Mouse (Mus musculus) heart, embryonic 14.5 days (tissue): Measurements from ENCODE around the gene Rab8b. TPM values are rescaled to one million over a fixed set of nuclear protein-coding genes. Genes with fewer than 3 reads are reported as not detected.
"Not testable (repeated sequence)": the region's sequence is repeated elsewhere in the genome, so short reads cannot be mapped to it uniquely, and the experiment has no call there.

Experiments used
- ATAC-seq: fragments of 200-750 bp; cut with Nextera tagmentation; 2 replicates; pipeline ENCODE4 v1.8.0; 2017; ENCODE audit warnings: low read depth, moderate TSS enrichment; ENCODE audit not compliant: insufficient number of reproducible peaks, insufficient read depth, low FRiP score
- H3K27ac ChIP-seq, 2 experiments: fragments of 200-500 bp in 1 of 2; fragments of 300-500 bp in 1 of 2; sonication (generic) in 1 of 2; replicated peaks in 1 of 2; 2 replicates each; pipeline ENCODE4 v1.5.1; 2012 to 2014; ENCODE audit warnings: low read depth in 2 of 2, low read length in 2 of 2, control low read depth in 1 of 2, mild to moderate bottlenecking in 1 of 2, mixed read lengths in 1 of 2; ENCODE audit not compliant: control insufficient read depth in 1 of 2, insufficient read depth in 1 of 2
- H3K27me3 ChIP-seq: fragments of 300-500 bp; sonication (generic); 2 replicates; pipeline ENCODE4 v1.6.1; 2014; ENCODE audit warnings: mild to moderate bottlenecking, low read length, control low read depth; ENCODE audit not compliant: control insufficient read depth, insufficient read depth
- H3K36me3 ChIP-seq: fragments of 300-500 bp; sonication (generic); 2 replicates; pipeline ENCODE4 v1.6.1; 2014; ENCODE audit warnings: mild to moderate bottlenecking, control low read depth, low read length, mixed read lengths; ENCODE audit not compliant: control insufficient read depth, insufficient read depth
- H3K4me1 ChIP-seq, 2 experiments: fragments of 200-500 bp in 1 of 2; fragments of 300-500 bp in 1 of 2; sonication (generic) in 1 of 2; 2 replicates each; pipeline ENCODE4 v1.6.1; 2012 to 2014; ENCODE audit warnings: low read length in 2 of 2, control low read depth in 1 of 2, mixed read lengths in 1 of 2; ENCODE audit not compliant: control insufficient read depth in 2 of 2, insufficient read depth in 2 of 2
- H3K4me2 ChIP-seq: fragments of 300-500 bp; sonication (generic); 2 replicates; pipeline ENCODE4 v1.6.1; 2014; ENCODE audit warnings: mild to moderate bottlenecking, low read length
- H3K4me3 ChIP-seq, 2 experiments: fragments of 200-500 bp in 1 of 2; fragments of 300-500 bp in 1 of 2; sonication (generic) in 1 of 2; 2 replicates each; pipeline ENCODE4 v1.5.1; 2012 to 2014; ENCODE audit warnings: low read length in 2 of 2, mild to moderate bottlenecking in 2 of 2, control low read depth in 1 of 2, low read depth in 1 of 2, moderate library complexity in 1 of 2; ENCODE audit not compliant: control insufficient read depth in 1 of 2, insufficient read depth in 1 of 2
- H3K9ac ChIP-seq: fragments of 300-500 bp; sonication (generic); 2 replicates; pipeline ENCODE4 v1.6.1; 2014; ENCODE audit warnings: mild to moderate bottlenecking, low read length
- H3K9me3 ChIP-seq: fragments of 300-500 bp; sonication (generic); 2 replicates; pipeline ENCODE4 v1.6.1; 2016; ENCODE audit warnings: low read length, control low read depth; ENCODE audit not compliant: control insufficient read depth
- WGBS: fragments of 180-500 bp; shearing (Covaris S2); extraction: QIAGEN DNeasy Blood & Tissue Kit; methylation state at CpG from one replicate; pipeline ENCODE4 v1.1.7; 2014; 5-methylcytosine and 5-hydroxymethylcytosine counted together
- polyA plus RNA-seq: library from polyadenylated mRNA; unstranded; fragments of >200 nt; fragmentation: Nextera tagmentation; extraction: Ambion mirVana; gene quantifications from 2 replicates; pipeline ENCODE4 v1.2.1, GENCODE M21; 2014

Gene Rab8b
- polyA plus RNA-seq, 1 experiment from 2014 or later: 18.9 TPM

DNA sequence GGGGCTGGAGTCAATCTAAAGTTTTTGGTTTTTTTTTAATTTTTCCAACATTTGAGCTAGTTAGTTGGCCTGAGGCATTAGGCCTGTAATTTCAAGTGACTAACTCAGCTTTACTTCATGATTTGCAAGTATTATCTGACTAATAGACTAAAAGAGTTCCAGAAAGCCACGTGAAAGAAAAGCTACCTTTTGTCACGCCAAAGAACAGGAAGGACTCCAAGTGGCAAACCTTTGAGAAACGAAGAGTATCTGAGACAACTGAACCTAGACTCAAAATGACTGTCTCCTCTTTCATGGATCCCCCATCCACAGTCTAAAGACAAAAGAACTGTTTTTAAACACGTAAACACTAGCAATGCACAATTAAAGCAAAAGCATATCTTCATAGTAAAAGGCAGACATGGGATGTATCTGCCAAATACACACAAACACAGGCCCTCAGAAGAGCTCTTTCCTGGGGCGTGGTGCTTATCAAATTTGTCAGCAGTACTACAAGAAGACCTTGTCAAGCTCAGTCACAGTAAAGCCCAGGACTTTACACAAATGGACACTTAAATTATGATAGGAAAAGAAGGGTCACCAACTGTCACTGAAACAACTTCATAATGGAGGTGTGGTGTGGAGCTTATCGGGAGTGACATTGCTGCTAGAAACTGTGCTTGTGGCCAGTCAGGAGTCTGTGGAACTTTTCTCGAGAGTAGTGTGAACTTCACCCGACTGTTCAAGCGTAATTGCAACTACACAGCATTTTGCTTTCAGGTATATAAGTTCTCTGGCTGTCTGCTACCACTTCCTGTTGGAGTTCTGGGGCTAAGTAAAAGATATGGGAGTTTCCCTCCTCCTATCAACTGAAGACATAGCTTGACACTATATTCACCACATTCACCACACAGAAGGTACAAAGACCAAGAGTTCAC is 3.4 kb downstream of the Rab8b start:
- Histone ChIP-seq H3K4me2 (peak overlapping the region; percentile 9), H3K9ac (no peak overlapping the region), H3K36me3 (0 out of 2 replicates have a peak, but pooled peaks cover 3% of the 10 kb centered on the region), H3K4me1 (peaks cover 5 to 38% of the 10 kb centered on the region in 2 experiments), H3K27ac (peak overlapping the region in 1 of 2 experiments; percentile 35; a peak in 1 of 4 replicates), H3K9me3 (no peaks in the 10 kb centered on the region), H3K27me3 (no peaks in the 10 kb centered on the region), H3K4me3 (no peak overlapping the region)
- ATAC-seq: no peak
- 52% methylated on average over 9 of the region's 9 CpGs for WGBS

GRCm38 (mm10) chr9:66915401-66915800 is 4.1 kb downstream of the Rab8b start:
- 0 out of 2 replicates have a peak, but pooled peaks cover 3% of the 10 kb centered on the region for H3K36me3 ChIP-seq
- H3K4me2 ChIP-seq: peak overlapping the region; percentile 9; the same call in 1 of the 2 replicates
- H3K9ac ChIP-seq: no peak overlapping the region
- H3K4me3 ChIP-seq: no peak overlapping the region
- H3K27me3 ChIP-seq: no peaks in the 10 kb centered on the region
- WGBS: 75% methylated on average over 5 of the region's 5 CpGs
- peaks cover 5 to 36% of the 10 kb centered on the region in 2 experiments for H3K4me1 ChIP-seq
- no peaks in the 10 kb centered on the region for H3K9me3 ChIP-seq
- H3K27ac ChIP-seq: peak overlapping the region in 1 of 2 experiments; percentile 26; a peak in 1 of 4 replicates
- ATAC-seq: no peak

DNA sequence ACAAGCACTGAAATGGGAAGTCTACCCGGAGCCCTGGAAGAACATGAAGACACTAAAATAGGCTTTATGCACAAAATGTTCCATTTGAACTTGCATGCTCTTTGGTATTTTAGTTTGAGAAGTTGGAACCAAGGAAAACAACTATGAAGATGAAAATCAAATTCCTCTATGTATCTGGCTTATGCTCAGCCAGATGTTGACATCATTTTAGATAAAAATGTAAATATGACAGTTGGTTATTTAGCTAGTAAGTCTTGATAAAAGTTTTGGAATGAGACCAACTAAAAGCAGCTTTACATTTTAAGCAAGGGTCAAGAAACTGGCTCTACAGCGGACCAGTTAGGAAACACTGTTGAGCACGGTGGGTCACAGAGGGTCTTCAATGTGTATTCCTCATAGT is 4.9 kb downstream of the Rab8b start:
- Histone ChIP-seq H3K36me3 (0 out of 2 replicates have a peak, but pooled peaks cover 3% of the 10 kb centered on the region), H3K4me3 (no peak overlapping the region), H3K4me2 (no peak overlapping the region), H3K27ac (no peak overlapping the region; a peak in 1 of 4 replicates), H3K9ac (no peak overlapping the region), H3K27me3 (no peaks in the 10 kb centered on the region), H3K4me1 (peaks cover 5 to 35% of the 10 kb centered on the region in 2 experiments), H3K9me3 (no peaks in the 10 kb centered on the region)
- WGBS: 79% methylated on average over 3 of the region's 3 CpGs
- ATAC-seq: no peak

- H3K4me3 ChIP-seq, ATAC-seq, H3K27ac ChIP-seq, H3K4me2 ChIP-seq, H3K9me3 ChIP-seq, H3K36me3 ChIP-seq, H3K27me3 ChIP-seq, H3K9ac ChIP-seq: not testable (repeated sequence)
- H3K4me1 ChIP-seq: peaks cover 5 to 35% of the 10 kb centered on the region in 2 experiments
- 77% methylated on average over 5 of the region's 5 CpGs for WGBS
Observed at GRCm38 (mm10) chr9:66913254-66913934, 6.1 kb downstream of the Rab8b start.

- 0 out of 2 replicates have a peak, but pooled peaks cover 3% of the 10 kb centered on the region for H3K36me3 ChIP-seq
- H3K4me2 ChIP-seq: no peak overlapping the region
- H3K4me1 ChIP-seq: peaks cover 5 to 35% of the 10 kb centered on the region in 2 experiments
- no peak overlapping the region for H3K9ac ChIP-seq
- no peak for ATAC-seq
- no peak overlapping the region for H3K4me3 ChIP-seq
- no peak overlapping the region for H3K27ac ChIP-seq
- no peaks in the 10 kb centered on the region for H3K9me3 ChIP-seq
- H3K27me3 ChIP-seq: no peaks in the 10 kb centered on the region
Observed at GRCm38 (mm10) chr9:66912304-66912703, 7.2 kb downstream of the Rab8b start.

DNA sequence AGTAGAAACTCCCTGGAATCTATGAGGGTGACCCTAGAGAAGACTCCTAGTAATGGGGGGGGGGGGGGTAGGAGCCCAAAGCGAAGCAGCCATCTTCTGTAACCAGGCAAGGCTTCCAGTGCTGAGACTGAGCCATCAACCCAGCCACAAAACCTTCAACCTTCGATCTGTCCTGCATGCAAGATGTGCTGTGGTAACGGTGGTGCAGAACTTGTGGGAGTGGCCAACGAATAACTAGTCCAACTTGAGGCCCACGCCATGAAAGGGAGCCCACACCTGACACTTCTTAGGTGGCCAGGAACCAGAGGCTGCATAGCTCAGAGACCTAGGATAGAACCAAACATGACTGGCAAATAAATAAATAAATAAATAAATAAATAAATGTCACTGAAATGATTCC is 8.8 kb downstream of the Rab8b start:
- ATAC-seq: no peak
- Histone ChIP-seq H3K9ac (no peak overlapping the region), H3K4me2 (no peak overlapping the region), H3K27ac (no peak overlapping the region), H3K4me3 (no peak overlapping the region), H3K4me1 (peaks cover 6 to 31% of the 10 kb centered on the region in 2 experiments), H3K27me3 (no peaks in the 10 kb centered on the region), H3K9me3 (no peaks in the 10 kb centered on the region), H3K36me3 (0 out of 2 replicates have a peak, but pooled peaks cover 6% of the 10 kb centered on the region)
- 90% methylated on average over 5 of the region's 5 CpGs for WGBS

DNA sequence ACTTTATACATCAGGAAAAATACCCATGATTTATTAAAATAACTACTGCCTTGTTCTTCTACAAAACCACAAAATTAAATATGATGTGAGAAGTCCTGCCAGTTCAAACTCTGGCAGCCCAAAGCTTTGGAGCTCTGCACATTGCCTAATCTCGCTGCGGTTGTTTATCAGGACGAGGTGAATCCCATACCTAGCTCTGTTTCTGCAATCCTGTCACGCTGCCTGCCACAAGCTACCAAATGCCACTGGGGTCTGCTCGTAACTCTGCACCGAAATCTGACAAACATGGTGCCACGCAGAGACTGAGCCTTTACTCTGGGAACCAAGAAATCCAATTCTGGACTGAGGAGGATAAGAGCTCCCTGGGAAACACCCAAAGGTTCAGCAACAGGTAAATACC is 9.6 kb downstream of the Rab8b start:
- WGBS: 71% methylated on average over 7 of the region's 7 CpGs
- no peak overlapping the region for H3K4me3 ChIP-seq
- no peak overlapping the region for H3K9ac ChIP-seq
- H3K4me1 ChIP-seq: peaks cover 4 to 24% of the 10 kb centered on the region in 2 experiments
- no peaks in the 10 kb centered on the region for H3K27me3 ChIP-seq
- H3K9me3 ChIP-seq: no peaks in the 10 kb centered on the region
- no peak overlapping the region for H3K4me2 ChIP-seq
- no peak overlapping the region for H3K27ac ChIP-seq
- H3K36me3 ChIP-seq: 0 out of 2 replicates have a peak, but pooled peaks cover 6% of the 10 kb centered on the region
- no peak for ATAC-seq
